Comparison of ENCODE assay signal across 8 mouse cellular contexts in the genomic region with DNA sequence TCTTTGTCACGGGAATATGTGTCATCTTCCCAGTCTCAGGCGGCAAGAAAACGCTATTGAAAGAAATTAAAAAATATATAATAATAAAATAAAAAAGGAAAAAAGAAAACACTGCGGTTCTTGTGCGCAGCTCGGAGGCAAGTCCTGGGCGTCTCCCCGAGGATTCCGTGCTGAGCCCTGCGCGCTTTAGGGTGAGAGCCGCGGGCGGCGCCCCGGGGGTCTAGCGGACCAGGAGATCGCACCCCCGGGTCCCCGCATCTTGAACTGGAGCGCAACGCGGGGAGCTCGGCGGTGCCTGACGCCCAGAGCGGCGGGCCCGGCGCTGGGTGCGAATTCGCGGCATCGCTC. TPM values are rescaled to one million over a fixed set of nuclear protein-coding genes. Genes with fewer than 3 reads are reported as not detected.
DNase-seq lines count a peak whose midpoint lies in the region; ATAC-seq and TF ChIP-seq lines count a peak whose summit lies in the region.

No protein-coding gene starts in this region.

- DNase-seq in kidney, postnatal 36 days = no peak
- DNase-seq in gastrocnemius, postnatal 4 days (ENCODE audit: low spot score in 2 of 2) = no peak
- DNase-seq in kidney, postnatal 10 days = no peak
- no peak for DNase-seq in ovary, postnatal 36 days (ENCODE audit: low spot score)

- peak overlapping the region; percentile 68 for H3K9ac ChIP-seq in kidney, embryonic 15.5 days
- H3K9ac ChIP-seq in hindbrain, embryonic 15.5 days = peak overlapping the region; percentile 60
- peak overlapping the region; percentile 58 for H3K9ac ChIP-seq in midbrain, embryonic 15.5 days

- peaks cover 35% of the 10 kb centered on the region for H3K4me1 ChIP-seq in kidney, embryonic 15.5 days
- H3K4me1 ChIP-seq in cortical plate, adult 2 months (ENCODE audit: control insufficient read depth, insufficient read depth, low read length) = no peaks in the 10 kb centered on the region
- H3K4me1 ChIP-seq in hindbrain, embryonic 15.5 days (replicated peaks) = peaks cover 52% of the 10 kb centered on the region
- peaks cover 20% of the 10 kb centered on the region for H3K4me1 ChIP-seq in midbrain, embryonic 15.5 days

- peak overlapping the region; percentile 78 for H3K4me3 ChIP-seq in kidney, embryonic 15.5 days (replicated peaks)
- H3K4me3 ChIP-seq in cortical plate, adult 2 months (ENCODE audit: insufficient read depth, low read length) = peak overlapping the region; percentile 22
- peak overlapping the region; percentile 61 for H3K4me3 ChIP-seq in hindbrain, embryonic 15.5 days
- peak overlapping the region; percentile 56 for H3K4me3 ChIP-seq in midbrain, embryonic 15.5 days

- H3K4me2 ChIP-seq in kidney, embryonic 15.5 days = peak overlapping the region; percentile 99
- H3K4me2 ChIP-seq in hindbrain, embryonic 15.5 days = peak overlapping the region; percentile 98
- peak overlapping the region; percentile 97 for H3K4me2 ChIP-seq in midbrain, embryonic 15.5 days

- H3K9me3 ChIP-seq in kidney, embryonic 15.5 days (replicated peaks) = no peaks in the 10 kb centered on the region
- no peaks in the 10 kb centered on the region for H3K9me3 ChIP-seq in hindbrain, embryonic 15.5 days
- H3K9me3 ChIP-seq in midbrain, embryonic 15.5 days = no peaks in the 10 kb centered on the region

- H3K36me3 ChIP-seq in kidney, embryonic 15.5 days = no peaks in the 10 kb centered on the region
- no peaks in the 10 kb centered on the region for H3K36me3 ChIP-seq in hindbrain, embryonic 15.5 days
- no peaks in the 10 kb centered on the region for H3K36me3 ChIP-seq in midbrain, embryonic 15.5 days (replicated peaks)

- no peak for TF ChIP-seq CTCF in cortical plate, adult 2 months (IDR thresholded peaks at IDR 0.05; ENCODE audit: extremely low read depth, insufficient read depth, low read length)

- H3K27me3 ChIP-seq in kidney, embryonic 15.5 days = peaks cover 42% of the 10 kb centered on the region
- H3K27me3 ChIP-seq in hindbrain, embryonic 15.5 days = peaks cover 9% of the 10 kb centered on the region; the same call in 1 of the 2 replicates
- H3K27me3 ChIP-seq in midbrain, embryonic 15.5 days (replicated peaks) = peaks cover 12% of the 10 kb centered on the region

- no peak; the same call in 1 of the 2 replicates for ATAC-seq in kidney, embryonic 15.5 days (replicated peaks; ENCODE audit: low FRiP score)
- ATAC-seq in hindbrain, embryonic 15.5 days (ENCODE audit: low FRiP score, low read depth) = peak; percentile 17; the same call in 1 of the 2 replicates
- ATAC-seq in midbrain, embryonic 15.5 days (replicated peaks) = no peak

- TF ChIP-seq POLR2A in cortical plate, adult 2 months (IDR thresholded peaks at IDR 0.05; ENCODE audit: extremely low read depth, insufficient read depth, low read length) = no peak

- under 1% methylated on average over 34 of the region's 34 CpGs for WGBS in kidney, embryonic 15.5 days
- WGBS in hindbrain, embryonic 15.5 days = 0% methylated on average over 30 of the region's 34 CpGs
- WGBS in midbrain, embryonic 15.5 days = under 1% methylated on average over 34 of the region's 34 CpGs

- H3K27ac ChIP-seq in kidney, embryonic 15.5 days = no peak overlapping the region
- H3K27ac ChIP-seq in cortical plate, adult 2 months (ENCODE audit: insufficient read depth, low read length) = no peak overlapping the region
- peak overlapping the region; percentile 63 for H3K27ac ChIP-seq in hindbrain, embryonic 15.5 days (replicated peaks)
- H3K27ac ChIP-seq in midbrain, embryonic 15.5 days = peak overlapping the region; percentile 68

RNA-seq across cellular contexts. Expression of gene Cpne2, which starts 0.3 kb away (rescaled TPM):
- polyA plus RNA-seq in kidney, embryonic 15.5 days (2015; fragmentation: Nextera tagmentation; extraction: Ambion mirVana) = 11.1 and 11.9 TPM in 2 replicates
- 26.7 and 28.2 TPM in 2 replicates for polyA plus RNA-seq in cortical plate, adult 2 months (2012; rRNA removed)
- polyA plus RNA-seq in hindbrain, embryonic 15.5 days (2015; fragmentation: Nextera tagmentation; extraction: Ambion mirVana) = 19.4 and 26.4 TPM in 2 replicates
- 15.2 and 18.8 TPM in 2 replicates for polyA plus RNA-seq in midbrain, embryonic 15.5 days (2015; fragmentation: Nextera tagmentation; extraction: Ambion mirVana)
- total RNA-seq in gastrocnemius, postnatal 4 days (2021) = 10 to 100 TPM; 20.1 to 27.0 TPM

Comparison
In these comparisons a context has a peak if more than half of its experiments do, and no peak if none do; other contexts are left out.
1. H3K27ac ChIP-seq: peak in hindbrain, embryonic 15.5 days (single experiment) and midbrain, embryonic 15.5 days (single experiment); none in kidney, embryonic 15.5 days (single experiment) and cortical plate, adult 2 months (single experiment).
2. H3K4me3 ChIP-seq: peak in every context shown above with its lines; median percentile 78 in kidney, embryonic 15.5 days; 61 in hindbrain, embryonic 15.5 days; 56 in midbrain, embryonic 15.5 days; 22 in cortical plate, adult 2 months.
3. Peak in every context shown above with its lines, with median percentiles within 50 percentile points of each other: H3K4me2 ChIP-seq and H3K9ac ChIP-seq.